Mouse (Mus musculus) ES-Bruce4 (cell line): ENCODE measurements around the gene Gm49392.

Experiments
- CTCF ChIP-seq: IDR thresholded peaks from one replicate; pipeline ENCODE4 v1.8.1; 2011; ENCODE audit warnings: low read depth, low read length
- POLR2A ChIP-seq: IDR thresholded peaks from one replicate; pipeline ENCODE4 v1.8.1; 2011; ENCODE audit warnings: low read length; ENCODE audit not compliant: insufficient read depth

- TF ChIP-seq CTCF (no peak), POLR2A (no peak)
These were observed 1.1 kb downstream of the Gm49392 start for GRCm38 (mm10) chr13:60895406-60896160.
